Mouse (Mus musculus) cerebellum, adult 11-12 months (tissue): Measurements from ENCODE around the gene Gm20489.

Experiments used
- DNase-seq: peaks from one replicate; pipeline ENCODE4 v3.0.0; 2022

Gene Gm20489

GRCm38 (mm10) chrX:101268755-101269124, at the start of gene Gm20489:
Gm20489 (minus strand) TSS chrX:101269023.
- no peak for DNase-seq

GRCm38 (mm10) chrX:101313625-101314359, 45.0 kb upstream of the Gm20489 start:
- peak; percentile 45 for DNase-seq

GRCm38 (mm10) chrX:101309299-101309698, 40.5 kb upstream of the Gm20489 start:
- no peak for DNase-seq

GRCm38 (mm10) chrX:101304646-101305045, 35.8 kb upstream of the Gm20489 start:
- DNase-seq, result peak; percentile 45

GRCm38 (mm10) chrX:101301654-101302053, 32.8 kb upstream of the Gm20489 start:
- peak; percentile 28 for DNase-seq

- no peak for DNase-seq
Measured at GRCm38 (mm10) chrX:101300427-101301030, 31.7 kb upstream of the Gm20489 start.

- no peak for DNase-seq
Measured at GRCm38 (mm10) chrX:101299473-101300426, 30.9 kb upstream of the Gm20489 start.

- DNase-seq, result peak; percentile 68
Measured at GRCm38 (mm10) chrX:101299055-101299454, 30.2 kb upstream of the Gm20489 start, which contains the start of gene Nlgn3. Nlgn3 (plus strand) TSS chrX:101299168.

- DNase-seq, result no peak
Measured at GRCm38 (mm10) chrX:101290111-101290510, 21.3 kb upstream of the Gm20489 start.

GRCm38 (mm10) chrX:101289037-101289436, 20.2 kb upstream of the Gm20489 start:
- no peak for DNase-seq

- no peak for DNase-seq
Measured at GRCm38 (mm10) chrX:101288432-101288831, 19.6 kb upstream of the Gm20489 start.

GRCm38 (mm10) chrX:101287543-101287942, 18.7 kb upstream of the Gm20489 start:
- no peak for DNase-seq

GRCm38 (mm10) chrX:101285953-101286670, 17.3 kb upstream of the Gm20489 start:
- DNase-seq, result no peak

GRCm38 (mm10) chrX:101285534-101285933, 16.7 kb upstream of the Gm20489 start:
- DNase-seq, result peak; percentile 42

- DNase-seq, result no peak
Measured at GRCm38 (mm10) chrX:101282813-101283212, 14.0 kb upstream of the Gm20489 start.

- peak; percentile 92 for DNase-seq
Measured at GRCm38 (mm10) chrX:101273875-101274738, 5.3 kb upstream of the Gm20489 start, which contains the start of gene Med12. Med12 (plus strand) TSS chrX:101274030.

- no peak for DNase-seq
Measured at GRCm38 (mm10) chrX:101273410-101273809, 4.6 kb upstream of the Gm20489 start.

GRCm38 (mm10) chrX:101268025-101268754, 633 bp downstream of the Gm20489 start, which contains the start of gene Il2rg:
Il2rg (minus strand) TSS chrX:101268255.
- no peak for DNase-seq

- DNase-seq, result no peak
Measured at GRCm38 (mm10) chrX:101266631-101267030, 2.2 kb downstream of the Gm20489 start.

GRCm38 (mm10) chrX:101263892-101264291, 4.9 kb downstream of the Gm20489 start, which contains the start of gene Gm614:
Gm614 (minus strand) TSS chrX:101263992.
- DNase-seq, result no peak
